Mouse (Mus musculus): ENCODE results near the gene Ppp1r21.

DNA sequence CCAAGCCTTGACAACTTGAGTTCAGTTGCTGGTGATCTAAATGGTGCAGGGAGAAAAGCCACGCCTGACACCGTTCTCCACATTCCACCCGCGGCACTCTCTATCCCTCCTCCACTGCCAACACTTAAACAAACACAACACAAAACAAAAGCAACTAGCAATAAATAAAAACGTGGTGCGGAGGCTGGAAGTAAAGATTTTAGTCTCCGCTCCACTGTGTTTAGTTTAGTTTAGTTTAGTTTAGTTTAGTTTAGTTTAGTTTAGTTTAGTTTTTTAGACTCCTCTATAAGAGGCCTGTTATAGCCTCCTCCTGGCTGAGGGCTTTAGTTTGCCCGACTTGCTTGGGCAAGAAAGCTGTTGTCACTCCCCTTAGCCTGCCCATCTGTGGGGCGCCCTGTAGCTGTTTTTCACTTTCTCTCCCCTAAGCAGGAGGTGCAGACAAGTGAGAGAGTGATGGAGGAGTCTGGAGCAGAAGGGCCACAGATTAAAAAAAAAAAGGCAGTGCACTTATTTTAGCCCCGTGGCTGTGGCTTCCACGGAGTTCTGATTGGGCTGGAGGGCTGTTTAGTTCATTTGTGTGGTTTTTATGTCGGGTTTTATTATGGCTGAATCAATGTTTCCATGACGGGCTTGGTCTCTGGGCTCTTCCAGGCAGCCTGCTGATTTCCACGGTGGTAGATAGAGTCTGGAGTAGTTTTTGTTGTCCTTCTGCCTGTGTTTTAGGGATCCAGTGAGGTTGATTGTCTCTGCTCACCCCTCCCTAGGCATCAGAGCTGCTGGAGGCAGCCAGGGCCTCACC lies 68.9 kb downstream of the Ppp1r21 start:
- TF ChIP-seq ZC3H11A (IDR thresholded peaks at IDR 0.05; ENCODE audit: low read depth, low read length) (no peak), CTCF (IDR thresholded peaks at IDR 0.05 in 2 of 3, conservative IDR thresholded peaks at IDR 0.05 in 1 of 3; ENCODE audit: control insufficient read depth in 1 of 3, insufficient read depth in 1 of 3, low read depth in 2 of 3, low read length in 3 of 3, poor library complexity in 1 of 3, severe bottlenecking in 1 of 3) (no peak), GABPA (IDR thresholded peaks at IDR 0.05; ENCODE audit: low read depth, low read length) (no peak), E2F4 (IDR thresholded peaks at IDR 0.05; ENCODE audit: borderline replicate concordance, low read depth, low read length) (no peak), POLR2AphosphoS2 (IDR thresholded peaks at IDR 0.05; ENCODE audit: low read length) (no peak), POLR2AphosphoS5 (IDR thresholded peaks at IDR 0.05; ENCODE audit: borderline replicate concordance, low read depth, low read length) (no peak), GATA1 (IDR thresholded peaks at IDR 0.05; ENCODE audit: low read depth, low read length) (no peak), EP300 (IDR thresholded peaks at IDR 0.05; ENCODE audit: low read depth in 1 of 2, low read length in 2 of 2) (no peak)

Measured in MEL (cell line).